Mouse (Mus musculus) gastrocnemius, adult 18-20 months (tissue): ENCODE measurements around the gene St3gal5. TPM values are rescaled to one million over a fixed set of nuclear protein-coding genes. Genes with fewer than 3 reads are reported as not detected.
A peak's percentile ranks its signal among the peaks of the same experiment; 100 is the strongest.

Source experiments
- DNase-seq: peaks from one replicate; pipeline ENCODE4 v3.0.0; 2021; ENCODE audit warnings: low spot score
- total RNA-seq, 2 experiments: library from RNA; stranded (reverse); gene quantifications; 2 replicates each; pipeline ENCODE4 v1.2.3; 2021

The St3gal5 gene
- total RNA-seq, 2 experiments from 2014 or later = 58.1 to 85.3 TPM

DNA sequence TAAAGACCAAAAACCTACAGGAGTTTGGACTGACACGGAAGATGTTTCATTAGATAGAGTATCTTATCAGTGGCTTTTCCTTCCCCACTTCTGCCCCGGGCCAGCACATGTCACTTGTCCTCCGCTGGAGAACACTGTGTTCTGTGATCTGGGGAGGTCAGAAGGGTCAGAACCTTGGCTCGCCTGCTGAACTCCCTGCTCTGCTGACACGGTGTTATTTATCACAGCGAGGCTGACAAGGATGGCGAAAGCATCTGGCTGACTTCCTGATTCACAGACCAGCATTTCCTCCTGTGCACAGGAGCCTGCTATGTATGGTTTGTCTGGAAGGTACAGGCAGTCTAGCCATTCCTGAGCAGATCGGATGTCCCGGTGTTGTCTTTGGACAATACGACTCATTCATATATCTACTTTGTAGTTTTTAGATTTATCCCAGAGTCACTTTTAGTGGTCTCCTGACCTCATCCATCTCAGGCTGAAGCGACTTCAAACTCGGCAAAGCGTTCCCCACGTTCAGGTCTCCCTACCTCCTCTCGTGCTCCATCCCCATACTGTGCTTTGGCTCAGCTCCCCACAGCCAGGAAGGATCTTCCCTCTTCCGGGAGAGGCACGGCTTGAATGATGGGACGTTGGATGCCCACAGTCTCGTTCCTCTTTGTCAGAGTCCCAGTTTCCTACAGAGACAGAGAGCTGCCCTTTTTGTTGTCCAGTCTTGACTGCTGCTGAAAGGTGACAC, 64.9 kb downstream of the St3gal5 start:
- DNase-seq = peak; percentile 89

DNA sequence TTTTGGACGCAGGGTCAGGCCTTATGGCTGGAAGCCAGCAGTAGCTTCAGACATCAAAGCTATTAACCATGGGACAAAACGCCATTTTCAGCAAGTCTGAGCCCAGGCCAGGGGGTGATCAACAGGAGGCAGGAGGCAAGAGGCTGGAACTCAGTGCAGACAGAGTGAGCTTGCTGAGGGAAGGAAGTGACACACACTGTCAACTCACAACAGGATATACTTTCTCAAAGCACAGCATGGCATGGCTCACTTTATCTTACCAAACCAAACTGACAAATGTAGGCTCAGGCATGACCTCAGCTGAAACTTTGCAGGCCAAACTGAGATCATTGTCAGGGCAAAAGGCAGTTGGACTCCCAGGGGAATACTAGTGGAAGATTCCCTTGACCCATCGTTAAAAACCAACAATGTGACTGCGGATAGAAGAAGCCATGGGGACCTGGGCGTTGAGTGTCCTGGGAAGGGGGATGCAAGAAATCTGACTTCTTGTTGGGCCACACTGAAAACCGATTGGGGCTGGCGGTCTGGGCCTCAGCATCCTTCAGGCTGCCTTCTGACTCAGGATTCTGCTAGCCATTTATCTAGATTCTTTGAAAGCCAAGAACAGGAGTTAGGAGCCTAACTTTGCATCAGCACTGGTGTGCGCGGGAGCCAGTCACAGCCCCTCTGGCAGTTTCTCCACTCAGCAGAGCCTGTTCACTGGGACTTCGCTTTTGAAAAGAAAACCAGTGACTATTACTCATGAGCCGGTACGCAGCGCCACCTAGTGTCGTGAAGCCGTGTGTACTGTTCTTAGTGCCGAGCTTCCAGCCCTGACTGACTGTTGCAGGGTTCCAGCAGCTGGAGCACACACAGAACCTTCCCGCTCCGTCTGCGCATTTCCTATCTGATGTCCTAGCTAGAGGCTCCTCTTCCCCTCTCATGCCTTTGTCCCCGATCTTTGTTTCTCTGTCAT, 67.2 kb downstream of the St3gal5 start:
- DNase-seq = peak; percentile 90

DNA sequence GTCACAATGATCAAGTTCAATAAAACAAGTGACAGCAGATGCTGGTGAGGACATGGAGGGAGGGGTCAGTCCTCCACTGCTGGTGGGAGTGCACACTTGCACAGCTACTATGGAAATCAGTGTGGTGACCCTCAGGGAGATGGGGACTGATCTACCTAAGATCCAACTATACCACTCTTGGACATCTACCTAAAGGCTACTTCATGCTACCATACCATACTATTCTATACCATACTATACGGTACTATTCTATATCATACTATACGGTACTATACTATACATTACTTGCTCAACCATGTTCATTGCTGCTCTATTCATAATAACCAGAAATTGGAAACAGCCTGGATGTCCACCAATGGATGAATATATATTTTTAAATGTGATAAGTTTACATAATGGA, 68.5 kb downstream of the St3gal5 start:
- no peak for DNase-seq

DNA sequence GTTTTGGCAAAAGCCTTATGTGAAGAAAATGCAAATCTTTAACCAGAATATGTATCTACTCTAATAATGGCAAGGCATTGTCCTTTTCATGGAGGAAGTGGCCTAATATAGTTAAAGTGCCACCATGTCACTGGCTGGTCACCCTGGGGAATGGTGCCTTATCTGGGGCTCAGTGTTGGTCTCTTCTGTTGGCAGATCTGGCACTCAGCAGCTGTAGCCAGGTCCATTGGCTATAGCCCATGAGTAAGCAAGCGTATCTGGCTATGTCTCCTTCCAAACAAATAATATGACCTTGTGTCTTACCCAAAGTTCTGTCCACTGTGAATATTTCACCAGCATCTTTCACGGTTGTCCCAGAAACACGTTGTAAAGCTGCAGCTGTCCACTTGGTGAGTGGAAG, 74.0 kb downstream of the St3gal5 start:
- no peak for DNase-seq

DNA sequence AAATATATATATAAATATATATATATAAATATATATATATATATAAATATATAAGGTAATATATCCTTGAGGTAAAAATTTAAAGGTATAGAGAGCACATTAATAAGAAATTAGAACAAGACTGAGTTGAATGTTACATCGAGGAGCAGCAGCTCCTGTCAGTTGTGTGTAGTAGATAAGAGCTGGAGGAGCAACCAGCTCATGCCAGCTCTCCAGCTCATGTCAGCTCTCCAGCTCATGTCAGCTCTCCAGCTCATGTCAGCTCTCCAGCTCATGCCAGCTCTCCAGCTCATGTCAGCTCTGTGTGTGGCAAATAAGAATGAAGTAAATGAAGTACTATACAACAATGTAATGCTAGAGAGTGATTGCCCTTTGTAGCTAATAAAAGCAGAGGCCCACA, 76.0 kb downstream of the St3gal5 start:
- no peak for DNase-seq

DNA sequence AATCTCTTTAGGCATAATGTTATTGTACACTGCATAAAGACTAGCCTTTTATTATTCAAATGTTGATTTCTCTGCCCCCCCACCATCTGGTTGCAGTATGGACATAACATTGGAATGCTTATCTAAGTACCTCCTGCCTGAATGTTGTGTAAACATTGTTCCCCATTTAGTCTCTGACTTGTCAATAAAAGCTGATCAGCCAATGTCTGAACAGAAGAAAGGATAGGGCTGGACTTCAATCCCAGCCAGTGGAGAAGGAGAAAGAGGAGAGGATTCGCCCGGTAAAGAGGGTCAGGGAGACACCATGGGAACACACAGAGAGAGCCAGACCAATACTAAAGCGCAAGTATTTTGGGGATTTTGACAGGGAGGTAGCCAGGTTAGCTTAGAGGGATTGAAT, 78.0 kb downstream of the St3gal5 start:
- no peak for DNase-seq

DNA sequence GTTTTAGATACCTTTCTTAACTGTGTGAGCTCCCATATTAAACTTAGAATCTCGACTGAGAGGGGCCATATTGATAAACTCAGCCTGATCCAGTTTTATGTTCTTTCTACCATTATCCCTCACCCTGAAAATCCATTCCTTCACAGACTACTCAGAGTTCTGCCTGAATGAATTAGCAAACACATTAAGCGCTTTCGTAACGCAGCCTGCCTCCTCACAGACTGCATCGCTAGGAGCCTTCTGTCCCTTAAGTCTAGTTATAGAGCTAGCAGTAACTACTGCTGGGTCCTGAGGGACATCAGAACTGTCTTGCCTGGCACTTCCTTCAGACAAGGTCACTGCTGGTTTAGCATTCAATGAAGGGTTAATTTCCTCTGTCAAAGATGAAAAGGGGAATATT, 78.6 kb downstream of the St3gal5 start:
- DNase-seq = no peak

DNA sequence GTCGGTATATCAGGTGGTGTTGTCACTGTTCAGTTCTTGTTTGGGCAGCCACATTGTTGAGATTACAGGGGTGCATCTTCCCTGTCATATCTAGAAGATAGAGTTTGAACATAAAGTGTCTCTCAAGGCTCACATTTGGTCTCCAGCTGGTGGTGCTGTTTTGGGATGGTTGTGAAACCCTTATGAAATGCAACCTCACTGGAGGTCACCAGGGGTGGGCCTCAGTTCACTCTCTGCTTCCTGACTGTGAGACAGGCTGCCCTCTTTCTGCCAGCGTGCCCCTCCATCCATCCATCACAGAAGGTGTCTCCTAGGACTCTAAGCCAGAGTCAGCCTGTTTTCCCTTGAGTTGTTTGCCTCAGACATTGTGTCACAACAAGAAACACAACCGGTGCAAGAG, 80.0 kb downstream of the St3gal5 start:
- no peak for DNase-seq

DNA sequence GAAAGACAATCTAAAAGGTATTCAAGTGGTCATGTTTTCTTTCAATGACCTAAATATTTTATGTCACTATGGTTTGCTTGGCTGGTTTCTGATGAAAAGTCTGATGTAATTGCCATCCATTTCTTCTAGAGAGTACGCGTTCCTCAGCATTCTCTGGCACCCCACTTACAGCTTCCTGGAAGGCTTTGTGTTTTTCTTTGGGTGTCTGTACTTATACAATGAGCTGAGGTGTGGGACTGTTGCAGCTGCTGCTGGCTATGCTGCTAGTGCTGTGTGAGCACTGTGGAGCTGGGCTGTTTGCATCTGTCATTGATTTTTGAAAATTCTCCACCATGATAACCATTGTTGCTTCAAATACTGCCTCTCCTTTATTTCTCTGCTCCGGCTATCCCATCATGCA, 81.6 kb downstream of the St3gal5 start:
- DNase-seq = no peak

DNA sequence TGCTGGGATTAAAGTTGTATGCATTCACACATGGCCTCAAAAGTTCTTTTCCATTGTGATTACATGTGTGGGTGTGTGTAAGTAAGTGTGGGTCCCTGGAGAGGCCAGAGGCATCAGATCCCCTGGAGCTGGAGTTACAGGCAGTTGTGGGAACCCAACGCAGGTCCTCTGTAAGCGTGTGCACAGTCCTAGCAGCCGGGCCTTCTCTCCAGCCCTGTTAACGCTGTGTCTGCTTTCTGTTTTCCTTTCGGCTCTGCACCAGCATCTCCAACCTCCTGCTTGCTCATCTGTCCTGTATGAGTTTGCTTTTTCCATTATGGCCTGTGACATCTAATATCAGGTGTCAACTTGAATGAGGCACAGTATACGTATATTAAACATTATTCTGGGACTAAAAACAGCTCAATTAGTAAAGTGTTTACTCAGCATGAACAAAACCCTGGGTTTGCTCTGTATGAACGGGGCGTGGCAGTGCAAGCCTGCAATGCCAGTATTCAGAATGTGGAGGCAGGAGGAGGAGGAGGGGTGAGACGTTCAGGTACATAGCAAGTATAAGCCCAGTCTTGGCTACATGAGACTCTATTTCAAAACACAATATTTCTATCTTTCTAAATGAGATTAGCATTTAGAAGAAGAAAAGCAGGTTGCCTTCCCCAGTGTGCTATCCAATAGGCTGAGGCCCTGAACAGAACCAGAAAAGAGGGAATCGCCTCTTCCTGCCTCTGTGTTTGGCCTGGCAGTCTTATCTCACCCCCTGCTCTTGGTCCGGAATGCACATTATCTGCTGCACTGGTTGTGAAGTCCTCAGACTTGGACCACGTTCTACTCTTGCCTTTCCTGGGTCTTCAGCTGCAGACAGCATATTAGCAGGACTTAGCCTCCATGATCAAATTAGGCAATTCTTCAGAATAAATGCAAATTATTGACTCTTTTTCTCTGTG, 82.4 kb downstream of the St3gal5 start:
- DNase-seq = no peak

DNA sequence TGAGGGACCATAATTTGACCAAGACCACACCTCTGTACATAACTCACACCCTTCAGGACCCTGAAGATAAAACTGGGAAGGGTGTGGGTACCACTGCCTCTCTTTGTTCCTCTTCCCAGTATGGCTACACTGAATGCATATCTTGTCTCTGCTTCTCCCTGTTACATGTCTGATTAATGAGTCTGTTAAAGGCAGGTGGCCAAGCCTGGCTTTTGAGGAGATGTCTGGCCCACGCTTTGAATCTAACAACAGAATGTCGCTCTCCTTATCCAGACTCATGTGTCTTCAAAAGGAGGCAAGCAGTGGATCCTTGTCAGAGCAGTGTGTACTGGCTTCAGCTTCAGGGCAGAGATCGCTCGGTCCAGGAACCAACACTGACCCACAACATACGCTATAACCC, 87.2 kb downstream of the St3gal5 start:
- no peak for DNase-seq

DNA sequence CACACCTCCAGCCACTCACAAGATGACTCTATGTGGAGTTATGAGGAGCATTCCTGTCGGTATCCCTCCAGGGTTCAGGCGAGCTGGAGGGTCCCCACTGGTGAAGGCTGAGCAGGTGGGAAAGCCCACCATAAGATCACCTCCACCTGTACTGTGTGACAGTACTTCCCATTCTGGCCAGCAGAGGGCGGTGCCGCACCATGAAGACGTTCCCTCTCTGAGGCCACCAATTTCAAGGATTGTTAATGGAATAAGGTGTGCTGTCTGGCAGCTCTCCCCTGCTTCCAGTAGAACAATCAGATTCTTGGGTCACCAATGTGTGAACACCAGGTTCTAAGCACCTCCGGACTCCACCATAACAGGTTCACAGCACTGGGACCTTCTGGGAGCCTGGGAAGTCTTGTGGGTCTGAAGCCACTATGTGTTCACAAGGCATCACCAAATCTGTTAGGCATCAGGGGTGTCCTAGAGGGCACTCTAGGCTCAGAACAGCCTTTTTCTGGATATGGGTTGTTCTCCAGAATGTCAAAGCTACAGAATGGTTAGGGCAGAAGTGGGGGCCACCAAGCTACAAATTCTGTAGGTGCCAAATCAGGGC, 88.6 kb downstream of the St3gal5 start:
- peak; percentile 81 for DNase-seq

DNA sequence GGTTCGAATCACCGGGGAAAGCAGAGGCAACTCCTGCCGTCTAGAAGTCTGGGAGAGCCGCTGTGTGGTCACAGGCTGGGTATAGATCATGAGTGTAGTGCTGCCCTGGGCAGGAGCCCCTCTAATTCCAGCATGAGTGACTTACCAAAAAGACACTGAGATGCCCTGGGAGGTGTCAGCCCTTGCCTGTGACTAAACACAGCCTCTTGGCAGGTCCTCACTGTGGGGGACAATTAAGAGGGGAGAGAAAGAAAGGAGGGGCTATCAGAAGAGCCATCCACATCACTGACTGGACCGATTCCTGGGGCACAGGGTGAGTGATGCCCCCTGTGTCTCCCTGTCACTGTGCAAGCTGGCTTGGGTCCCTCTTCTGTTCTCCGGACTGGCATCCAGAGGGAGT, 89.4 kb downstream of the St3gal5 start:
- DNase-seq = no peak

DNA sequence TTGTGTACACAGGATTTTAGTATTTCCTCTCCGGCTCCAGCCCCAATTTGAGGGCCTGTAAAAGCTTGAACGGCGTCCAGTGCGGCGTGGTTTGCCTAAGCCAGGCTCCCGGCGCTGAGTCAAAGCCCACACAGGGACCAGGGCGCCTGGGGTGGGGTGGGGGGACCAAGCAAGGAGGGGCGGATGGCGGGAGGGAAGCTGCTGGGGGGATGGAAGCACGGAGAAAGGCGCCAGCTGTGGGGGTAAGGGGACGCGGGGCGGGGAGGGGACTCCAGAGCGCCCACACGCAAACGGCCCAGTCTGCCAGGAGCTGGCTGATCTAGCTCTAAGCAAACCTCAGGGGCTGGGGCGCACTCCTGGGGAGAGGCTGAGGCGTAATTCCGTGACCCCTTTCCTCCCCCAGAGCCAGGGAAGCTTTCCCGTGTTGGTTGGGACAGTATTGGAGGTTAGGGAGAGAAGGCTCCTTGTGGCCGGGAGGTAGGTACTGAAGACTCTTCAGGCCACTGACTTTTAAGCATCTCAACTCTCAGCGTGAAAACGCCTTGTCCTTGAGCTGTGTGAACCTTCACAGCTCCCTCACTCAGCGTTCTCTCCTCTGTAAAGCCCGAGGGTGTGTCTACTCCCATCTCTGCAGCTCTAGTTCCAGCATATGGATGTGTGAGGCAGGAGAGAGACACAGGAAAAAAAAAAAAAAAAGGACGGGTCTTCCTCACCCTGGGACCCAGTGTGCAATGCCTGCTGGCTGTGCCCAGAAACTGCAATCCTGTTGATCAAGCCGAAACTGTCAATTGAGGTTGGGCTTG, 91.9 kb downstream of the St3gal5 start:
- DNase-seq = peak; percentile 45

DNA sequence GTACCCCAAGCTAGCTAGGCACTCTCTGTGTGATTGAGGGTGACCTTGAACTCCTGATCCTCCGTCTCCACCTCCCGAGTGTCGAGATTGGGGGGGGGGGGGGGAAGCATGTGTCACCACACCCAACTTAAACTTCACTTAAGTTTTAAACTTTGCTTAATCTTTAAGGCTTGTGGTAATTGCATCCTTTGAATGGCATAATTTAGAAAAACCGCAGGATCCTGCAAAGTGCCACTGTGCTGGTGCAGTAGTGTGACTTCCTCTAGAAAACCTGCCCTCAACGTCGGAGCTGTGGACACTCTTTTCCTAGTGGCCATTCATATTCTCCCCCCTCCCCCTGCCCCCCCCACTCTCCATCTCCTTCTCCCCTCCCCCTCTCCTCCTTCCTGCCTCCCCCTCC, 92.7 kb downstream of the St3gal5 start:
- DNase-seq = no peak

DNA sequence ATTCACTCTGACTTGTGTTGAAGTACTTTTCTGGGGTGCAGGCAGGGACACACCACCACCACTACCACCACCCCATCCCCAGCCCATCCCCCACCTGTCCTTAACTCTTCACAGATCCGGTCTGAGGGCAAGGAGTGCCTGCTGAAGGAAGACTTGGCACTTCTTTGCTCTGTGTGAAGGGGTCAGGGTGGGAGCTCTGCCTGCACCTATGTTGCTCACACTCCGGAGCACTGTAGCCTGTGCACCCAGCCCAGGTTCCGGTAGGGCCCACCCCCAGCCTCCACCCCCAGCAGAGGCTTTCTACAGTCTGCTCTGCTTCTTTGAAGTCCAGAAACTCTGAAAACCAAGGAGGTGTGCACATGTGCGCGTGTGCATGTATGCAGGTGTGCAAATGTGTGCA, 93.2 kb downstream of the St3gal5 start:
- DNase-seq = no peak

DNA sequence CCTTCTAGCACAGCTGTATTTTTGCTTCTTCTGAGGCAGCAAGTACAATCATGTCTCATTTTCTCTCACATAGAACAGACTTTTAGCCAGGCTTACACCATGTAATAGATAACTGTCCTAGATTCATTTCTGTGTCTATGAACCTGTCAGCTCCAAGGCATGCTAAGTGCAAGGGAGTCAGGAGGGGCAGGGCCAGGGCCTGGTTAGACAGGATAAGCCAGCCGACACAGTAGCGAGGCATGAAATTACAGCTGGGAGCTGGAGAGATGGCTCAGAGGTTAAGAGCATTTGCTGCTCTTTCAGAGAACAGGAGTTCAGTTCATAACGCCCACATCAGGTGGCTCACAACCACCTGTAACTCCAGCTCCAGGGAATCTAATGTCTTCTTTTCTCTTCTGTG, 99.3 kb downstream of the St3gal5 start:
- DNase-seq = no peak

DNA sequence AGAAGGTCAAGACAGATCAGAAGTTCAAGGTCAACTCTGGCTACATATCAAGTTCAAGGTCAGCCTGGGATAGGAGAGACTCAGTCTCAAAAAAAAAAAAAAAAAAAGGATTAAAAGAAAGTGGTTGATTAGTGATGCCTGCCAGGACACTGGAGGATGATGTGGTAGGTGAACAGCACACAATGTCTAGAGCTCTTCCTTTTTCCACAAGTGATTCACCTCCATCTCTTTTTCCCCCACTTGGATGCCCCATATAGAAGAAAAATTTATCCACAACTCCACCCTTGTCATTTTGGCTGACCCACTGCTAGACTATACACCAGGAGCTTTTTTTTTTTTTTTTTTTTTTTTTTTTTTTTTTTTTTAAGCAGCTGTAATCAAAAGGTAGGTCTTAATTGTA, 100.1 kb downstream of the St3gal5 start:
- DNase-seq = no peak

DNA sequence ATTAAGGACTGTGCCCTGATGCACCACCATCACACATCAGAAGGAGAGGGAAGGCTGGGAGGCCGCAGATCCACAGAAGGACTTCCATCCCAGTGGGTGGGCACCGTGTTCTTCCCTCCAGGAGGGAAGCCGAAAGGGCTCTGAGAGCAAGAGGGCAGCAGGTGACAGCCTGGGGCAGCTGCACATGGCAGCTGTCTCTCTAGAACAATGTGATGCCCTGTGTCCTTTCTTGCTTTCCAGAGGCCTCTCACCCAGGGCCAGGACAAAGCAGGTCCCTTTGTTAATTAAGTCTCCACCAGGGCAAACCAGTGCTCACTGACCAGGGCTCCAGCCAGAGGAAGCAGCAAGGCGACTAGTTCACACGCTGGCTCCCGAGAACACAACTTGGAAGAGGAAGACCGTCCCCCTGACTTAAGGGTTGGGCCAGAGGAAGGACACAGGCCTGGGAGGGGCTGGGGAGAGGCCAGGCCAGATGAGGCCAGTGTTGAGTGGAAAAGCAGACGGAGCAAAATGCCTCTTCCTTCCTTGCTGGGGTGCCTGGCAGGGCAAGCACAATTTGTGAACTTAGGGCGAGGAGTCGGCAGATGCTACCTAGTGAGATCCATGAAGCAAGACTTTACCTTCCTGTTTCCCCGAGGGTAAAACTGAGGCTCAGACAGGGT, 103.3 kb downstream of the St3gal5 start:
- peak; percentile 63 for DNase-seq

DNA sequence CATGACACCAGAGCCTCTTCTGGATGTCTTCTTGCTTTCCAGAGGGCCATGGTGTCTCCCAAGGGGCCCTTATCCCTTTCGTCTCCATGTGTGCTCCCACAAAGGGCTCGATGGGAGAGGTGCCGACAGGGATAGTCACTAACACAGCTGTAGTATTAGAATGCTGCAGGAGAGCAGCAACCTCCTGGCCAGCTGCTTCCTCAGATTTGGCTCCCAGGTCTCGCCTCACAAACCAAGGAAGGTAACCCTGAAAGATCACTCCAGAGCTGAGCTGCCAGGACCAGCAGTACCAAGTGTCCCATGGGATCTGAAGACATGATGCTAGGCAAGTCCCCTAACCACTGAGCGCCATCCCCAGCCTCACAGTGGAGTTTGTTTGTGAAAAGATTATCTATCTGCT, 105.3 kb downstream of the St3gal5 start:
- DNase-seq = no peak
